Mouse (Mus musculus): Measurements from ENCODE around the gene Olfr312. TPM values are rescaled to one million over a fixed set of nuclear protein-coding genes. Genes with fewer than 3 reads are reported as not detected.

The Olfr312 gene
- total RNA-seq, 1 experiment, result not detected

DNA sequence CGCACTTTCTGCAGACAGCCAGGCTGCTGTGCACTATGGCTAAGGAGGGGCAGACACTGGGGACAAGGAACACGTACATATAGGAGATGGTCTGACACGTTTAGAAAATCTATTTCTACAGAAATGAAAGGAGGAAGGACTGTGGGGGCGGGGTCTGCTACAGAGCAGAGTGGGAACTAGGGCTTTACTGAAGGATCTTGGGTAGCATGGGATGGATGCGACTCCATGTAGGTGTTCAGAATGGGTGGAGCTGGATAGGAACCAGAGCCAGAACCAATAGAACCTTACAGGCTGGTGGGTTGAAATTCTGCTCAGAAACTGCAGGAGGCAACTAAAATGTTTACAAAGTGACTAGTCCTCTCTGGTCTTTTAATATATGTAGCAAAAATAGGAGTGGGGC is 29.3 kb upstream of the Olfr312 start:
- Histone ChIP-seq H3K27ac (ENCODE audit: insufficient read depth, low read depth, low read length, poor library complexity, severe bottlenecking) (no peak overlapping the region), H3K9me3 (ENCODE audit: control insufficient read depth, insufficient read depth, low read depth, low read length) (no peaks in the 10 kb centered on the region), H3K9ac (ENCODE audit: insufficient read depth, low read depth, low read length, poor library complexity, severe bottlenecking) (no peak overlapping the region), H3K4me3 (ENCODE audit: insufficient read depth in 1 of 2, low read depth in 1 of 2, low read length in 2 of 2, poor library complexity in 1 of 2, severe bottlenecking in 1 of 2) (no peak overlapping the region), H3K4me1 (ENCODE audit: control insufficient read depth in 2 of 2, insufficient read depth in 2 of 2, low read length in 2 of 2, poor library complexity in 1 of 2) (peaks cover 0 to 5% of the 10 kb centered on the region in 2 experiments; a peak in 1 of 4 replicates), H3K36me3 (ENCODE audit: control insufficient read depth, insufficient read depth, low read length, poor library complexity, severe bottlenecking) (no peaks in the 10 kb centered on the region)
- in situ Hi-C loops (cut with MboI; ENCODE audit: low sequenced_read_pairs in 2 of 2, unreplicated experiment in 2 of 2), result no loop called here
- TF ChIP-seq MAFK (IDR thresholded peaks at IDR 0.05; ENCODE audit: insufficient read depth, low read depth, low read length) (no peak), HCFC1 (IDR thresholded peaks at IDR 0.05; ENCODE audit: borderline replicate concordance, insufficient read depth, low read length) (no peak), ZNF384 (IDR thresholded peaks at IDR 0.05; ENCODE audit: low read depth, low read length) (no peak), CHD2 (IDR thresholded peaks at IDR 0.05; ENCODE audit: low read depth, low read length) (no peak), ZC3H11A (IDR thresholded peaks at IDR 0.05; ENCODE audit: borderline replicate concordance, low read depth, low read length) (no peak)
- DNase-seq (ENCODE audit: low read depth, low spot score), result no peak

DNA sequence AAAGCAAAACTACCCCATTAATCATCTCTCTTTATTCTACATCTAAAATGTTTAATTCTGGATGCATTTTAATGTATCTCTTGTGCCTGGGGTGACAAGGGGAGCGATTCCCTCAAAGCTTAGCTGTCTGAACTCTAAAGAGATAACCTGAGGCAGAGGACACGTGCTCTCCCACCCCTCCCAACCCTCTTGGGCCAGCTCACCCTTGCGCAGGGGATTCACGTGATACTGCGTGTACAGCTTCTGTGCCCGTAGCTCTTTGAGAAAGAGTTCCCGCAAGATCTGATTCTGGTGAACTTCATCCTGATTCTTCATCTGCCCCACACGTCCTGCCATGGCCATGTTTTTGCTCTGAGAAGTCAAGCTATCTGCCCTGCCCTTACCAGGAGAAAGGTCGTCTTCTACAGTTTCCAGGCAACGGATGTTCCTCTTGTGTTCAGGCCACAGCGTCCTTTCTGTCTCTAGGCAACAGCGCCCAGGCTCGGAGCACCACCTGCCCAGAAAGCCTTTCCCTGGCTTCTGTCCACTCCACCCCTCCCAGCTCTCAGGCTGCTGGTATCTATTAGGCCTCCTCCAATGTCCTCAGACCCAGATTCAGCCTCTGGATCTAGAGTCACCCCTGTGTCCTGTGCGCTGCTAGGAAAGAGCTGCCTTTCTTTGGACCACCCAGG is 27.3 kb upstream of the Olfr312 start, which contains the start of gene Fam183b:
Gene Fam183b (minus strand): TSS at position 403 of the 671 bp plus-strand sequence.
- Histone ChIP-seq H3K27ac (ENCODE audit: insufficient read depth, low read depth, low read length, poor library complexity, severe bottlenecking) (no peak within 1 kb of the TSS), H3K4me3 (ENCODE audit: insufficient read depth in 1 of 2, low read depth in 1 of 2, low read length in 2 of 2, poor library complexity in 1 of 2, severe bottlenecking in 1 of 2) (peak within 1 kb of the TSS in 1 of 2 experiments; percentile 49; a peak in 1 of 4 replicates), H3K9ac (ENCODE audit: insufficient read depth, low read depth, low read length, poor library complexity, severe bottlenecking) (no peak within 1 kb of the TSS), H3K4me1 (ENCODE audit: control insufficient read depth in 2 of 2, insufficient read depth in 2 of 2, low read length in 2 of 2, poor library complexity in 1 of 2) (peaks cover 0 to 5% of the 10 kb centered on the region in 2 experiments; a peak in 1 of 4 replicates), H3K9me3 (ENCODE audit: control insufficient read depth, insufficient read depth, low read depth, low read length) (no peaks in the 10 kb centered on the region), H3K36me3 (ENCODE audit: control insufficient read depth, insufficient read depth, low read length, poor library complexity, severe bottlenecking) (no peaks in the 10 kb centered on the region)
- in situ Hi-C loops (cut with MboI; ENCODE audit: low sequenced_read_pairs in 2 of 2, unreplicated experiment in 2 of 2), result no loop called here
- peak; percentile 50 for DNase-seq (ENCODE audit: low read depth, low spot score)
- TF ChIP-seq MAFK (IDR thresholded peaks at IDR 0.05; ENCODE audit: insufficient read depth, low read depth, low read length) (no peak), ZC3H11A (IDR thresholded peaks at IDR 0.05; ENCODE audit: borderline replicate concordance, low read depth, low read length) (no peak), CHD2 (IDR thresholded peaks at IDR 0.05; ENCODE audit: low read depth, low read length) (no peak), ZNF384 (IDR thresholded peaks at IDR 0.05; ENCODE audit: low read depth, low read length) (no peak), HCFC1 (IDR thresholded peaks at IDR 0.05; ENCODE audit: borderline replicate concordance, insufficient read depth, low read length) (no peak)

DNA sequence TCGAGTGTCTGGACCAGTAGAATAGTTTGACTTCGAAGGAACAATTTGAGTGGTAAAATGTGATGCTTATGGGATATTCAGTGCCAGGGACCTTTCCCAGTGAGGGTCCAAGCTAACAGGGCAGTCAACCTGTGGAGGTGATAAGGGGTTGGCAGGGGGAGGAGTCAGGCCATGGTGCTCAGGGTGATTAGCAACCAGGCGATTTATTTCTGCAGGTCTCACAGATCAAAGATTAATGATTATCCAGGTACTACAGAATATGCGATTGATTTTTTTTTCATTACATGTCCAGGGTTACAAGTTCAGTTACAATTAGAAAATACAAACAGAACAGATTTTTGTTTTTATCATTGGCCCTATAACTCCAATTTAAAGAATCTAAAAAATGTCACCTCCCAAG is 25.2 kb upstream of the Olfr312 start:
- Histone ChIP-seq H3K9ac (ENCODE audit: insufficient read depth, low read depth, low read length, poor library complexity, severe bottlenecking) (no peak overlapping the region), H3K4me1 (ENCODE audit: control insufficient read depth in 2 of 2, insufficient read depth in 2 of 2, low read length in 2 of 2, poor library complexity in 1 of 2) (peaks cover 0 to 5% of the 10 kb centered on the region in 2 experiments; a peak in 1 of 4 replicates), H3K4me3 (ENCODE audit: insufficient read depth in 1 of 2, low read depth in 1 of 2, low read length in 2 of 2, poor library complexity in 1 of 2, severe bottlenecking in 1 of 2) (no peak overlapping the region), H3K9me3 (ENCODE audit: control insufficient read depth, insufficient read depth, low read depth, low read length) (no peaks in the 10 kb centered on the region), H3K36me3 (ENCODE audit: control insufficient read depth, insufficient read depth, low read length, poor library complexity, severe bottlenecking) (no peaks in the 10 kb centered on the region), H3K27ac (ENCODE audit: insufficient read depth, low read depth, low read length, poor library complexity, severe bottlenecking) (no peak overlapping the region)
- in situ Hi-C loops (cut with MboI; ENCODE audit: low sequenced_read_pairs in 2 of 2, unreplicated experiment in 2 of 2), result no loop called here
- no peak for DNase-seq (ENCODE audit: low read depth, low spot score)
- TF ChIP-seq ZC3H11A (IDR thresholded peaks at IDR 0.05; ENCODE audit: borderline replicate concordance, low read depth, low read length) (no peak), MAFK (IDR thresholded peaks at IDR 0.05; ENCODE audit: insufficient read depth, low read depth, low read length) (no peak), ZNF384 (IDR thresholded peaks at IDR 0.05; ENCODE audit: low read depth, low read length) (no peak), HCFC1 (IDR thresholded peaks at IDR 0.05; ENCODE audit: borderline replicate concordance, insufficient read depth, low read length) (no peak), CHD2 (IDR thresholded peaks at IDR 0.05; ENCODE audit: low read depth, low read length) (no peak)

- peaks cover 0 to 5% of the 10 kb centered on the region in 2 experiments; a peak in 1 of 4 replicates for H3K4me1 ChIP-seq (ENCODE audit: control insufficient read depth in 2 of 2, insufficient read depth in 2 of 2, low read length in 2 of 2, poor library complexity in 1 of 2)
- no peak overlapping the region for H3K27ac ChIP-seq (ENCODE audit: insufficient read depth, low read depth, low read length, poor library complexity, severe bottlenecking)
- H3K36me3 ChIP-seq (ENCODE audit: control insufficient read depth, insufficient read depth, low read length, poor library complexity, severe bottlenecking), result no peaks in the 10 kb centered on the region
- DNase-seq (ENCODE audit: low read depth, low spot score), result no peak
- TF ChIP-seq ZNF384 (IDR thresholded peaks at IDR 0.05; ENCODE audit: low read depth, low read length) (no peak), MAFK (IDR thresholded peaks at IDR 0.05; ENCODE audit: insufficient read depth, low read depth, low read length) (no peak)
- no peak overlapping the region for H3K4me3 ChIP-seq (ENCODE audit: insufficient read depth in 1 of 2, low read depth in 1 of 2, low read length in 2 of 2, poor library complexity in 1 of 2, severe bottlenecking in 1 of 2)
- H3K9ac ChIP-seq (ENCODE audit: insufficient read depth, low read depth, low read length, poor library complexity, severe bottlenecking), result no peak overlapping the region
- in situ Hi-C loops (cut with MboI; ENCODE audit: low sequenced_read_pairs in 2 of 2, unreplicated experiment in 2 of 2), result no loop called here
- H3K9me3 ChIP-seq (ENCODE audit: control insufficient read depth, insufficient read depth, low read depth, low read length), result no peaks in the 10 kb centered on the region
Observed at GRCm38 (mm10) chr11:58804393-58804792, 24.6 kb upstream of the Olfr312 start.

All from ES-E14 (cell line).